Mouse (Mus musculus) yolk sac, embryonic 10.5 days (tissue): ENCODE data around the gene Atg4a.

Experiments
- DNase-seq: peaks from one replicate; pipeline ENCODE4 v3.0.0-alpha.2; 2017; ENCODE audit warnings: low spot score

Atg4a gene

GRCm38 (mm10) chrX:141160371-141160770 is 203.7 kb downstream of the Atg4a start:
- no peak for DNase-seq

GRCm38 (mm10) chrX:141165067-141165466 is 208.4 kb downstream of the Atg4a start:
- no peak for DNase-seq

- no peak for DNase-seq
Observed at GRCm38 (mm10) chrX:141175353-141175752, 218.6 kb downstream of the Atg4a start.

GRCm38 (mm10) chrX:141195036-141195435 is 238.3 kb downstream of the Atg4a start:
- no peak for DNase-seq

GRCm38 (mm10) chrX:141198993-141199392 is 242.3 kb downstream of the Atg4a start:
- DNase-seq, result no peak

- no peak for DNase-seq
Observed at GRCm38 (mm10) chrX:141212802-141213201, 256.1 kb downstream of the Atg4a start.
